Mouse (Mus musculus) retina, postnatal 1 day (tissue): ENCODE measurements around the gene Ak7.

Experiments
- DNase-seq: peaks from one replicate; pipeline ENCODE4 v3.0.0-alpha.2; 2012

Gene Ak7

GRCm38 (mm10) chr12:105730851-105731460 is 25.2 kb downstream of the Ak7 start:
- DNase-seq, result no peak

- no peak for DNase-seq
These were observed 27.8 kb downstream of the Ak7 start for GRCm38 (mm10) chr12:105733370-105734159.

GRCm38 (mm10) chr12:105735226-105735888 is 29.6 kb downstream of the Ak7 start:
- DNase-seq, result no peak

- DNase-seq, result no peak
These were observed 30.1 kb downstream of the Ak7 start for GRCm38 (mm10) chr12:105735889-105736251.

GRCm38 (mm10) chr12:105738316-105739096 is 32.7 kb downstream of the Ak7 start:
- no peak for DNase-seq

GRCm38 (mm10) chr12:105739656-105740055 is 33.9 kb downstream of the Ak7 start:
- no peak for DNase-seq

- DNase-seq, result no peak
These were observed 42.3 kb downstream of the Ak7 start for GRCm38 (mm10) chr12:105748114-105748513.

- DNase-seq, result no peak
These were observed 48.0 kb downstream of the Ak7 start for GRCm38 (mm10) chr12:105753813-105754212.

GRCm38 (mm10) chr12:105757816-105758497 is 52.2 kb downstream of the Ak7 start:
- peak; percentile 10 for DNase-seq

- DNase-seq, result no peak
These were observed 53.1 kb downstream of the Ak7 start for GRCm38 (mm10) chr12:105758911-105759310.

- DNase-seq, result no peak
These were observed 54.2 kb downstream of the Ak7 start for GRCm38 (mm10) chr12:105759849-105760478.

- no peak for DNase-seq
These were observed 55.4 kb downstream of the Ak7 start for GRCm38 (mm10) chr12:105761171-105761570.

- DNase-seq, result no peak
These were observed 55.9 kb downstream of the Ak7 start for GRCm38 (mm10) chr12:105761629-105762028.

GRCm38 (mm10) chr12:105769700-105770099 is 63.9 kb downstream of the Ak7 start:
- DNase-seq, result no peak

GRCm38 (mm10) chr12:105774871-105775270 is 69.1 kb downstream of the Ak7 start:
- no peak for DNase-seq

GRCm38 (mm10) chr12:105777651-105778050 is 71.9 kb downstream of the Ak7 start:
- DNase-seq, result no peak

- DNase-seq, result peak; percentile 95
These were observed 78.6 kb downstream of the Ak7 start, which contains the start of gene Papola for GRCm38 (mm10) chr12:105784196-105784999. Papola (plus strand) TSS chr12:105784694.

- DNase-seq, result peak; percentile 83
These were observed 79.4 kb downstream of the Ak7 start for GRCm38 (mm10) chr12:105785000-105785774.

GRCm38 (mm10) chr12:105786113-105786512 is 80.3 kb downstream of the Ak7 start:
- no peak for DNase-seq

- no peak for DNase-seq
These were observed 81.8 kb downstream of the Ak7 start for GRCm38 (mm10) chr12:105787626-105788025.
